Mouse (Mus musculus) right cerebral cortex, postnatal 10 days (tissue): ENCODE measurements around the gene Morc3.
"Not testable (repeated sequence)": the region's sequence is repeated elsewhere in the genome, so short reads cannot be mapped to it uniquely, and the experiment has no call there.

Experiments used
- DNase-seq, 2 experiments: peaks; one replicate each; pipeline ENCODE4 v3.0.0; 2021; ENCODE audit warnings: low spot score in 2 of 2

Gene Morc3

GRCm38 (mm10) chr16:93818691-93819324, 13.1 kb upstream of the Morc3 start:
- DNase-seq, result no peak

DNA sequence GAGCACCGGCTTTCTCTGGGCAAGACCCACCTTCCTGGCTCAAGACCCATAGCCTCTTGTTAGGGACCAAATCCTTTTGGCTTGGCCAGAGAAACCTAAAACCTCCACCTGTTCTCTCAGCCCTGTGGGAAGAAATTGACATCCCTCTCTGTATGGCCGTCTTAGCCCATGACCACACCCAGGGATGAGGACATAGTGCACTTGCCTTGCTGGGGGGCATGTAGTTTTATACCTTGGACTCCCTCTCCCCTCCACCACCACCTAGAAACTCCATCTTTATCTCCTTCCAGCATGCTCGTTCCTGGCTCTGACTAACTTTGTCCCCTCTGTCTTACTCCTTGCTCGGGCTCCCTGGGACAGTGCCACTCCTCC, 12.6 kb upstream of the Morc3 start:
- no peak for DNase-seq

DNA sequence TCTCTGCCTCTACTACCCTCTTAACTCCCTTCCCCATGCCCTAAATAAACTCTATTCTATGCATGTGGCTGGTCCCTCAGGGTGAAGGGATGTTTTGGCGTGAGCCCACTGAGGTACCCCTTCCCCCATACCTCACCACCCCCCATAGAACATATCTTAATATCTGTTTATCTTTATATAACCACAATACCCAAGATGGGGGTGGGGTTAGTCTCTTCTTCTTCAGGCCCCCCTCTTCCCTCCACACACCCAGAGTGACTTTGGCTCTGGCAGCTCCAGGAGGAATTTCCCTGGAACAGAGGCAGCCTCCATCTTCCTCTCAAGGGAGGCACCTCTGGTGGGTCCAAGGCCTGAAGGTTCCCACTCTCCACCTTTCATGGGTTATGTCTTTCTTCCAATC, 11.9 kb upstream of the Morc3 start:
- no peak for DNase-seq

GRCm38 (mm10) chr16:93821706-93822105, 10.2 kb upstream of the Morc3 start:
- DNase-seq, result no peak

- DNase-seq, result not testable (repeated sequence)
Observed at GRCm38 (mm10) chr16:93822433-93823225, 9.3 kb upstream of the Morc3 start.

GRCm38 (mm10) chr16:93824799-93825198, 7.1 kb upstream of the Morc3 start:
- DNase-seq, result no peak

GRCm38 (mm10) chr16:93825463-93825862, 6.5 kb upstream of the Morc3 start:
- no peak for DNase-seq

- no peak for DNase-seq
Observed at GRCm38 (mm10) chr16:93826054-93826453, 5.9 kb upstream of the Morc3 start.

- DNase-seq, result not testable (repeated sequence)
Observed at GRCm38 (mm10) chr16:93826478-93826877, 5.4 kb upstream of the Morc3 start.

GRCm38 (mm10) chr16:93826909-93827308, 5.0 kb upstream of the Morc3 start:
- peak in 1 of 2 experiments; percentile 53 for DNase-seq

- no peak for DNase-seq
Observed at GRCm38 (mm10) chr16:93829526-93829925, 2.4 kb upstream of the Morc3 start.

DNA sequence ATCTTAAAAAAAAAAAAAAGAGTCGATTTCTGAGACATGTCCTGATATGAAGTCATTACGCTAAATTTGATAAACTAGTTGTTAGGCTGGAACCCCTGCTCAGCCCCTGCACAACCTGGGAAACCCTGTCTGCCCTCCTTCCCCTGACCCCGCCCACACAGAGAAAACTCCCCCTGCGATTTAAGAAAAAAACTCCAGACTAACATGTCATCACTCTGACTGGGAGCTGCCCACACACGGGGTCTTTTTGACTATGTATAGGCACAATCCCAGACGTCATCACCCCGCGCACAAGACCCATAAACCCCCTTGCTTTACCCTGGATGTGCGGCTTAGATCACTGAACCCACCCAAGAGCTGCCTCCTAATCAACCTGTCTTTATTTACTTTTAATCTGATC, 1.9 kb upstream of the Morc3 start:
- DNase-seq, result no peak

- DNase-seq, result no peak
Observed at GRCm38 (mm10) chr16:93830916-93831315, 1.0 kb upstream of the Morc3 start.

GRCm38 (mm10) chr16:93832451-93833276, 743 bp downstream of the Morc3 start:
- DNase-seq, result peak; percentile 51 to 59

GRCm38 (mm10) chr16:93833551-93833950, 1.6 kb downstream of the Morc3 start:
- no peak for DNase-seq

GRCm38 (mm10) chr16:93834076-93834475, 2.2 kb downstream of the Morc3 start:
- no peak for DNase-seq

DNA sequence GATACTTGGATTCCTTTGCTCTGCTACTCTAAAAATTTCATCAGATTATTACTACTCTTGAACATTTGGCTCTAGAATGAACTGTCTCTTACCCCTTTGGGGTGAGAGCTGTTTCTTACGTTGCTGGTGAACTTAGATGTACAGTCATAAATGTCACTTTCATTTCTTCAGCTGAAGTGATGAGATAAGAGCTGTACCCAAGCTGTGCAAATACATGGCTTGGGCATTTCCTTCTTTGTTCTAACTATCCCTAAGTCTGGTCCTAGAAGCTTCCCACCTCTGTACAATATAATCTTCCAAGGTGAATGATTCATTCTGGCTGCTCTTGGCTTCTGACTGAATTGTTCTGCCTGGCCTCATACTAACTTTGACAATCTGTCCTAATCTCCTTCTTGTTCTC, 7.1 kb downstream of the Morc3 start:
- DNase-seq, result no peak

- DNase-seq, result no peak
Observed at GRCm38 (mm10) chr16:93850527-93850926, 18.6 kb downstream of the Morc3 start.

- no peak for DNase-seq
Observed at GRCm38 (mm10) chr16:93859967-93860366, 28.0 kb downstream of the Morc3 start.

GRCm38 (mm10) chr16:93860686-93861085, 28.8 kb downstream of the Morc3 start:
- no peak for DNase-seq

DNA sequence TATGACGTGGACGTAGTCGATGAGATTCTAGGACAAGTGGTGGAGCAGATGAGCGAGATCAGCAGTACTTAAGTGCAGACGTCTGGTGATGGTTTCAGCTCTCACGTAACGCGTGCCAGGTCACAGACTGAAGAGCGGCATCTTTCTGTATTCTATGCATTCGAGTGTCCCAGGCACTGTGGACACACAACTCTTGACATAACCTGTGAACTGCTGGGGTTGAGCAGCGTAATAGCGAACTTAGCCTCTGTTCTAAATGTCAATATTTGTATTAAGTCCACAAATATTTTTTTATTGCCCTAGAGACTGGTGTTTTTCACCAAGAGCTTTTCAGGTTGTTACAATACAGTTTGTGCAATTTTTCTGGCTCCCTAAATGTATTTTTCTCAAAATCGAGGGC, 42.9 kb downstream of the Morc3 start:
- DNase-seq, result no peak

DNA sequence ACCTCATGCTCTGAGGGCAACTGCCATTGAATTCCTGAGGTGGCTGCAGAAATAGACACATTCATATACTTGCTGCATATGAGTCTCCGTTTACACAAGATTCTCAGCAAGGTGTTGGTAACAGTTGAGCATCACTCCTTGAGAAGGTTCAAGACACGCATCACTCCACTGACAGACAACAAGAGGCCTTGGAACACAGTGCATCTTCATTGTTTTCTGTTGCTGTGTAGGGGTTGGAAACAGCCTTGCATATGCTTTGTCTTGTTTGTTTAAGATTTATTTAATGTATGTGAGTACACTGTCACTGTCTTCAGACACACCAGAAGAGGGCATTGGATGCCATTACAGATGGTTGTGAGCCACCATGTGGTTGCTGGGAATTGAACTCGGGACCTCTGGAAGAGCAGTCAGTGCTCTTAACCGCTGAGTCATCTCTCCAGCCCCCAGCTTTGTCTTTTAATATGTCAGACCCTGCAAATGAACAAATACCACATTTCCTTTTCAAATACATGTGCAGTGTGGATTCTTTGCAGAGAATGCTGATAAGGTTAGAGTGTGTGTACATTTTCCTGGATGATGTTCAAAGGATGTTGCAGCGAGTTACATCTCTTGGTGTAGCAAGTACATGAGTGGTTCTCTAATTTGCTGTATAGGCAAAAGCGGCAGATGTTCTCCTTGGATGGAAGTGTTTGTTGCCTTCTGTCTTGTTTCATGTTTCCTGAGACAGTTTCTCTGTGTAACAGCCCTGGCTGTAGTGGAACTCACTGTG, 45.9 kb downstream of the Morc3 start:
- no peak for DNase-seq
